Mouse (Mus musculus): ENCODE data around the gene Skap2.

GRCm38 (mm10) chr6:51850030-51850817 lies 162.1 kb downstream of the Skap2 start:
- TF ChIP-seq CTCF (IDR thresholded peaks at IDR 0.05; ENCODE audit: low read depth) (no peak), EP300 (IDR thresholded peaks at IDR 0.05; ENCODE audit: low read depth) (no peak)
